Mouse (Mus musculus): ENCODE data around the gene Gm13283.
A peak's percentile ranks its signal among the peaks of the same experiment; 100 is the strongest.
"Not testable (repeated sequence)": the region's sequence is repeated elsewhere in the genome, so short reads cannot be mapped to it uniquely, and the experiment has no call there.

Gene Gm13283

GRCm38 (mm10) chr4:88762341-88762740 lies 2.4 kb downstream of the Gm13283 start:
- not testable (repeated sequence) for DNase-seq (ENCODE audit: low read depth)

- peak; percentile 88 for DNase-seq (ENCODE audit: low read depth)
Measured at GRCm38 (mm10) chr4:88763384-88764018, 3.6 kb downstream of the Gm13283 start.

- not testable (repeated sequence) for DNase-seq (ENCODE audit: low read depth)
Measured at GRCm38 (mm10) chr4:88773534-88773933, 13.6 kb downstream of the Gm13283 start, which contains the start of gene Gm13290. Gene Gm13290 (plus strand): TSS chr4:88773834.

- DNase-seq (ENCODE audit: low read depth), result not testable (repeated sequence)
Measured at GRCm38 (mm10) chr4:88776622-88777021, 16.7 kb downstream of the Gm13283 start, which contains the start of gene Gm13289. Gene Gm13289 (plus strand): TSS chr4:88776922.

GRCm38 (mm10) chr4:88779550-88779949 lies 19.6 kb downstream of the Gm13283 start, which contains the start of gene Gm13272:
Gene Gm13272 (plus strand): TSS chr4:88779850.
- DNase-seq (ENCODE audit: low read depth), result not testable (repeated sequence)

- not testable (repeated sequence) for DNase-seq (ENCODE audit: low read depth)
Measured at GRCm38 (mm10) chr4:88780320-88780719, 20.4 kb downstream of the Gm13283 start.

- not testable (repeated sequence) for DNase-seq (ENCODE audit: low read depth)
Measured at GRCm38 (mm10) chr4:88781831-88782230, 21.9 kb downstream of the Gm13283 start, which contains the start of gene Ifnz. Gene Ifnz (plus strand): TSS chr4:88782131.

- DNase-seq (ENCODE audit: low read depth), result not testable (repeated sequence)
Measured at GRCm38 (mm10) chr4:88782335-88782734, 22.4 kb downstream of the Gm13283 start.

- DNase-seq (ENCODE audit: low read depth), result not testable (repeated sequence)
Measured at GRCm38 (mm10) chr4:88785409-88785808, 25.5 kb downstream of the Gm13283 start, which contains the start of gene Gm13276. Gene Gm13276 (plus strand): TSS chr4:88785709.

- not testable (repeated sequence) for DNase-seq (ENCODE audit: low read depth)
Measured at GRCm38 (mm10) chr4:88788402-88788801, 28.5 kb downstream of the Gm13283 start, which contains the start of gene Gm13277. Gene Gm13277 (plus strand): TSS chr4:88788632.

- DNase-seq (ENCODE audit: low read depth), result not testable (repeated sequence)
Measured at GRCm38 (mm10) chr4:88791250-88791649, 31.3 kb downstream of the Gm13283 start, which contains the start of gene Gm13278. Gene Gm13278 (plus strand): TSS chr4:88791550.

GRCm38 (mm10) chr4:88793936-88794675 lies 34.2 kb downstream of the Gm13283 start, which contains the start of gene Gm13275:
Gene Gm13275 (plus strand): TSS chr4:88794487.
- not testable (repeated sequence) for DNase-seq (ENCODE audit: low read depth)

- not testable (repeated sequence) for DNase-seq (ENCODE audit: low read depth)
Measured at GRCm38 (mm10) chr4:88797097-88797496, 37.2 kb downstream of the Gm13283 start, which contains the start of gene Gm13279. Gene Gm13279 (plus strand): TSS chr4:88797397.

- DNase-seq (ENCODE audit: low read depth), result not testable (repeated sequence)
Measured at GRCm38 (mm10) chr4:88799365-88799764, 39.4 kb downstream of the Gm13283 start, which contains the start of gene Gm13285. Gene Gm13285 (plus strand): TSS chr4:88799665.

- DNase-seq (ENCODE audit: low read depth), result not testable (repeated sequence)
Measured at GRCm38 (mm10) chr4:88802954-88803353, 43.0 kb downstream of the Gm13283 start, which contains the start of gene Gm13287. Gene Gm13287 (plus strand): TSS chr4:88803254.

GRCm38 (mm10) chr4:88805231-88805630 lies 45.3 kb downstream of the Gm13283 start, which contains the start of gene Gm13288:
Gene Gm13288 (plus strand): TSS chr4:88805531.
- not testable (repeated sequence) for DNase-seq (ENCODE audit: low read depth)

- not testable (repeated sequence) for DNase-seq (ENCODE audit: low read depth)
Measured at GRCm38 (mm10) chr4:88805761-88806160, 45.8 kb downstream of the Gm13283 start.
